ENCODE assay signal across 26 mouse cellular contexts in genomic region chr3:68948918-68949317, GRCm38 (mm10). TPM values are rescaled to one million over a fixed set of nuclear protein-coding genes. Genes with fewer than 3 reads are reported as not detected.
DNase-seq lines count a peak whose midpoint lies in the region; ATAC-seq lines count a peak whose summit lies in the region.
"Had no signal": no experiment of that assay in that cellular context is flagged by ENCODE, and none has a peak within 500 bp of the region (broad histone marks: within the 10 kb centered on the region; RNA-seq: fewer than 3 reads in every experiment).

No protein-coding gene starts in this region.

- no peak overlapping the region for H3K27ac ChIP-seq in forebrain, embryonic 15.5 days (replicated peaks)
- no peak overlapping the region for H3K27ac ChIP-seq in forebrain, embryonic 10.5 days
- H3K27ac ChIP-seq: heart, embryonic 13.5 days; hindbrain, embryonic 15.5 days; kidney, embryonic 15.5 days; left cerebral cortex, adult 2 months; limb, embryonic 15.5 days; liver, embryonic 14.5 days; neural tube, embryonic 15.5 days; stomach, postnatal 0 days had no signal

- H3K4me3 ChIP-seq in forebrain, embryonic 15.5 days: no peak overlapping the region
- H3K4me3 ChIP-seq in forebrain, embryonic 10.5 days: no peak overlapping the region
- H3K4me3 ChIP-seq: heart, embryonic 13.5 days; hindbrain, embryonic 15.5 days; kidney, embryonic 15.5 days; left cerebral cortex, adult 2 months; limb, embryonic 15.5 days; neural tube, embryonic 15.5 days had no signal

- no peaks in the 10 kb centered on the region for H3K36me3 ChIP-seq in forebrain, embryonic 15.5 days
- H3K36me3 ChIP-seq in forebrain, embryonic 10.5 days (replicated peaks): peaks cover 14% of the 10 kb centered on the region; the same call in 1 of the 2 replicates
- H3K36me3 ChIP-seq: hindbrain, embryonic 15.5 days; limb, embryonic 15.5 days; neural tube, embryonic 15.5 days had no signal

- intact Hi-C loops in left cerebral cortex, postnatal 4 days (cut with DNase I): no loop called here

- no peaks in the 10 kb centered on the region for H3K27me3 ChIP-seq in forebrain, embryonic 15.5 days
- no peaks in the 10 kb centered on the region for H3K27me3 ChIP-seq in forebrain, embryonic 10.5 days (ENCODE audit: poor library complexity, severe bottlenecking)
- H3K27me3 ChIP-seq: heart, embryonic 13.5 days; hindbrain, embryonic 15.5 days; kidney, embryonic 15.5 days; limb, embryonic 15.5 days; neural tube, embryonic 15.5 days had no signal

- 0 out of 2 replicates have a peak, but pooled peaks cover 4% of the 10 kb centered on the region for H3K4me1 ChIP-seq in forebrain, embryonic 15.5 days
- peaks cover 6% of the 10 kb centered on the region for H3K4me1 ChIP-seq in forebrain, embryonic 10.5 days
- H3K4me1 ChIP-seq: heart, embryonic 13.5 days; hindbrain, embryonic 15.5 days; limb, embryonic 15.5 days; neural tube, embryonic 15.5 days had no signal

- 31% methylated on average over 2 of the region's 2 CpGs for WGBS in forebrain, embryonic 15.5 days
- WGBS in forebrain, embryonic 10.5 days: 51% methylated on average over 2 of the region's 2 CpGs

- H3K9me3 ChIP-seq in forebrain, embryonic 15.5 days: no peaks in the 10 kb centered on the region
- H3K9me3 ChIP-seq in forebrain, embryonic 10.5 days: no peaks in the 10 kb centered on the region
- H3K9me3 ChIP-seq: heart, embryonic 13.5 days; hindbrain, embryonic 15.5 days; kidney, embryonic 15.5 days; limb, embryonic 15.5 days; neural tube, embryonic 15.5 days had no signal

- H3K9ac ChIP-seq in forebrain, embryonic 15.5 days (replicated peaks): no peak overlapping the region
- H3K9ac ChIP-seq: heart, embryonic 13.5 days; hindbrain, embryonic 15.5 days; kidney, embryonic 15.5 days; limb, embryonic 15.5 days; liver, embryonic 14.5 days; lung, embryonic 14.5 days; neural tube, embryonic 15.5 days had no signal

- H3K4me2 ChIP-seq in forebrain, embryonic 15.5 days (replicated peaks): no peak overlapping the region
- H3K4me2 ChIP-seq: heart, embryonic 13.5 days; hindbrain, embryonic 15.5 days; kidney, embryonic 15.5 days; limb, embryonic 15.5 days; lung, embryonic 14.5 days; neural tube, embryonic 15.5 days had no signal

- peak; percentile 19 for DNase-seq in CD4-positive, CD25-positive, alpha-beta regulatory T cell, adult 2 months (ENCODE audit: low read depth, low spot score)
- no peak for DNase-seq in forebrain, embryonic 10.5 days (ENCODE audit: extremely low spot score, low spot score)
- peak; percentile 55 for DNase-seq in left cerebral cortex, postnatal 4 days
- DNase-seq in left cerebral cortex, adult 11 months (ENCODE audit: low spot score): no peak
- peak; percentile 17 for DNase-seq in retina, embryonic 14.5 days (ENCODE audit: low spot score)
- no peak for DNase-seq in adipocyte (ENCODE audit: low spot score)
- DNase-seq: adrenal gland, postnatal 36 days; cerebellum, adult 18-20 months; gastrocnemius, postnatal 25 days; heart, adult 18-20 months; heart, postnatal 14 days; kidney, postnatal 36 days; lung, embryonic 14.5 days; right cerebral cortex, postnatal 14 days; thymus, adult 2 months had no signal

- ATAC-seq in CD4-positive, CD25-positive, alpha-beta regulatory T cell, adult 4 months: no peak
- ATAC-seq in forebrain, embryonic 15.5 days (replicated peaks): peak; percentile 83
- ATAC-seq: intestine, embryonic 16.5 days had no signal

RNA-seq across cellular contexts. Expression of gene Ift80, which starts 55.5 kb away (rescaled TPM):
- 100 to 1,000 TPM; 165 to 175 TPM for polyA plus RNA-seq in CD4-positive, CD25-positive, alpha-beta regulatory T cell, adult 4 months (2017; shearing (Covaris generic))
- polyA plus RNA-seq in forebrain, embryonic 15.5 days (2015; fragmentation: Nextera tagmentation; extraction: Ambion mirVana): 10.9 and 11.7 TPM in 2 replicates
- polyA plus RNA-seq in forebrain, embryonic 10.5 days (2016; fragmentation: Nextera tagmentation; extraction: Ambion mirVana): 17.4 and 19.3 TPM in 2 replicates
- 10 to 100 TPM in 1 of 2 experiments, 1 to 10 TPM in 1; 9.3 to 10.4 TPM for total RNA-seq in left cerebral cortex, postnatal 4 days (2021)

RNA-seq across cellular contexts. Expression of gene Smc4, which starts 55.6 kb away (rescaled TPM):
- polyA plus RNA-seq in CD4-positive, CD25-positive, alpha-beta regulatory T cell, adult 4 months (2017; shearing (Covaris generic)): 100 to 1,000 TPM; 450 to 528 TPM
- polyA plus RNA-seq in forebrain, embryonic 15.5 days (2015; fragmentation: Nextera tagmentation; extraction: Ambion mirVana): 102 and 106 TPM in 2 replicates
- 195 and 211 TPM in 2 replicates for polyA plus RNA-seq in forebrain, embryonic 10.5 days (2016; fragmentation: Nextera tagmentation; extraction: Ambion mirVana)
- 10 to 100 TPM; 17.9 to 18.2 TPM for total RNA-seq in left cerebral cortex, postnatal 4 days (2021)

Comparison
In these comparisons a context has a peak if more than half of its experiments do, and no peak if none do; other contexts are left out.
1. DNase-seq: peak in CD4-positive, CD25-positive, alpha-beta regulatory T cell, adult 2 months (single experiment), left cerebral cortex, postnatal 4 days (single experiment) and retina, embryonic 14.5 days (single experiment); none in forebrain, embryonic 10.5 days (single experiment), left cerebral cortex, adult 11 months (single experiment) and adipocyte (single experiment).